Mouse (Mus musculus): ENCODE measurements at regions not wholly inside any gene's neighbourhood (a gene's known extent, or its start where the extent isn't known, plus 50 kb on each side); places are given as distances from the start of the nearest gene placed in this dataset.

- DNase-seq (ENCODE audit: low spot score in 2 of 2) = no peak
These were observed 368.9 kb downstream of the Lrriq3 start for GRCm38 (mm10) chr3:155462095-155462494.

GRCm38 (mm10) chr3:155470742-155471141, 377.5 kb downstream of the Lrriq3 start:
- no peak for DNase-seq (ENCODE audit: low spot score in 2 of 2)

- no peak for DNase-seq (ENCODE audit: low spot score in 2 of 2)
These were observed 392.3 kb downstream of the Lrriq3 start for GRCm38 (mm10) chr3:155485487-155485886.

GRCm38 (mm10) chr3:155487877-155488537, 394.8 kb downstream of the Lrriq3 start:
- no peak for DNase-seq (ENCODE audit: low spot score in 2 of 2)

- DNase-seq (ENCODE audit: low spot score in 2 of 2) = no peak
These were observed 397.4 kb downstream of the Lrriq3 start for GRCm38 (mm10) chr3:155490670-155491069.

- no peak for DNase-seq (ENCODE audit: low spot score in 2 of 2)
These were observed 417.1 kb downstream of the Lrriq3 start for GRCm38 (mm10) chr3:155510161-155510857.

- DNase-seq (ENCODE audit: low spot score in 2 of 2) = no peak
These were observed 420.7 kb downstream of the Lrriq3 start for GRCm38 (mm10) chr3:155513885-155514284.

- no peak for DNase-seq (ENCODE audit: low spot score in 2 of 2)
These were observed 436.1 kb downstream of the Lrriq3 start for GRCm38 (mm10) chr3:155529312-155529711.

GRCm38 (mm10) chr3:155530811-155531210, 437.6 kb downstream of the Lrriq3 start:
- no peak for DNase-seq (ENCODE audit: low spot score in 2 of 2)

GRCm38 (mm10) chr3:155532075-155532474, 438.8 kb downstream of the Lrriq3 start:
- DNase-seq (ENCODE audit: low spot score in 2 of 2) = no peak

- peak; percentile 3 to 28 for DNase-seq (ENCODE audit: low spot score in 2 of 2)
These were observed 455.0 kb downstream of the Lrriq3 start for GRCm38 (mm10) chr3:155548204-155548603.

GRCm38 (mm10) chr3:155577111-155577510, 483.9 kb downstream of the Lrriq3 start:
- no peak for DNase-seq (ENCODE audit: low spot score in 2 of 2)

- DNase-seq (ENCODE audit: low spot score in 2 of 2) = no peak
These were observed 510.8 kb downstream of the Lrriq3 start for GRCm38 (mm10) chr3:155604001-155604400.

Measured in layer of hippocampus, adult 18-20 months (tissue).